Mouse (Mus musculus): ENCODE measurements around the gene Naaladl2.
A peak's percentile ranks its signal among the peaks of the same experiment; 100 is the strongest.

Gene Naaladl2

GRCm38 (mm10) chr3:23972747-23973667 is 1171.1 kb downstream of the Naaladl2 start:
- ATAC-seq (ENCODE audit: low TSS enrichment), result no peak

- peak; percentile 80 for ATAC-seq (ENCODE audit: low TSS enrichment)
Measured at GRCm38 (mm10) chr3:23962961-23963621, 1181.0 kb downstream of the Naaladl2 start.

- ATAC-seq (ENCODE audit: low TSS enrichment), result no peak
Measured at GRCm38 (mm10) chr3:23946182-23946581, 1197.9 kb downstream of the Naaladl2 start.

- ATAC-seq (ENCODE audit: low TSS enrichment), result no peak
Measured at GRCm38 (mm10) chr3:23937299-23937698, 1206.8 kb downstream of the Naaladl2 start.

GRCm38 (mm10) chr3:23928097-23928496 is 1216.0 kb downstream of the Naaladl2 start:
- no peak for ATAC-seq (ENCODE audit: low TSS enrichment)

- no peak for ATAC-seq (ENCODE audit: low TSS enrichment)
Measured at GRCm38 (mm10) chr3:23907682-23908081, 1236.4 kb downstream of the Naaladl2 start.

- no peak for ATAC-seq (ENCODE audit: low TSS enrichment)
Measured at GRCm38 (mm10) chr3:23865688-23866087, 1278.4 kb downstream of the Naaladl2 start.

- ATAC-seq (ENCODE audit: low TSS enrichment), result no peak
Measured at GRCm38 (mm10) chr3:23857275-23857674, 1286.8 kb downstream of the Naaladl2 start.

- no peak for ATAC-seq (ENCODE audit: low TSS enrichment)
Measured at GRCm38 (mm10) chr3:23817585-23817984, 1326.5 kb downstream of the Naaladl2 start.

- no peak for ATAC-seq (ENCODE audit: low TSS enrichment)
Measured at GRCm38 (mm10) chr3:23758746-23759145, 1385.3 kb downstream of the Naaladl2 start.
